Comparison of ENCODE assay signal across 8 mouse cellular contexts in genomic region chr11:75769206-75769605, GRCm38 (mm10). TPM values are rescaled to one million over a fixed set of nuclear protein-coding genes. Genes with fewer than 3 reads are reported as not detected.
A peak's percentile ranks its signal among the peaks of the same experiment; 100 is the strongest.
DNase-seq lines count a peak whose midpoint lies in the region; ATAC-seq lines count a peak whose summit lies in the region.

No protein-coding gene starts in this region.

- H3K4me3 ChIP-seq in hindbrain, embryonic 13.5 days = no peak overlapping the region

- peak; percentile 86 for DNase-seq in R1 (ENCODE audit: low read depth, low spot score)
- peak; percentile 89 to 90 for DNase-seq in cerebellum, postnatal 14 days
- peak; percentile 60 to 66 for DNase-seq in frontal cortex, postnatal 14 days (ENCODE audit: low spot score in 2 of 2)
- peak; percentile 52 to 70 for DNase-seq in layer of hippocampus, postnatal 25 days (ENCODE audit: extremely low spot score in 1 of 2, low spot score in 1 of 2)
- DNase-seq in lung, postnatal 14 days = peak; percentile 89
- DNase-seq in retina, adult 2 months (ENCODE audit: low read depth, low spot score) = peak; percentile 67
- peak; percentile 78 for DNase-seq in thymus, postnatal 25 days

- ATAC-seq in hindbrain, embryonic 13.5 days (ENCODE audit: low FRiP score) = peak; percentile 87

- no peak overlapping the region for H3K9ac ChIP-seq in hindbrain, embryonic 13.5 days

- peaks cover 5% of the 10 kb centered on the region for H3K4me1 ChIP-seq in hindbrain, embryonic 13.5 days (replicated peaks)

- H3K9me3 ChIP-seq in hindbrain, embryonic 13.5 days = no peaks in the 10 kb centered on the region

- no peaks in the 10 kb centered on the region for H3K27me3 ChIP-seq in hindbrain, embryonic 13.5 days

- under 1% methylated on average over 23 of the region's 23 CpGs for WGBS in hindbrain, embryonic 13.5 days

- peaks cover 35% of the 10 kb centered on the region for H3K36me3 ChIP-seq in hindbrain, embryonic 13.5 days

- no peak overlapping the region for H3K27ac ChIP-seq in hindbrain, embryonic 13.5 days

- H3K4me2 ChIP-seq in hindbrain, embryonic 13.5 days = peak overlapping the region; percentile 41

RNA-seq across cellular contexts. Expression of gene Doc2b, which starts 26.6 kb away (rescaled TPM):
- 1.4 and 1.7 TPM in 2 replicates for polyA plus RNA-seq in hindbrain, embryonic 13.5 days (2015; fragmentation: Nextera tagmentation; extraction: Ambion mirVana)
- total RNA-seq in layer of hippocampus, postnatal 25 days (2021) = 100 to 1,000 TPM; 107 to 111 TPM

RNA-seq across cellular contexts. Expression of gene Ywhae, which starts 36.5 kb away (rescaled TPM):
- polyA plus RNA-seq in hindbrain, embryonic 13.5 days (2015; fragmentation: Nextera tagmentation; extraction: Ambion mirVana) = 1,500 and 1,527 TPM in 2 replicates
- total RNA-seq in layer of hippocampus, postnatal 25 days (2021) = 1,000 to 10,000 TPM; 1,088 to 1,203 TPM
